Mouse (Mus musculus) forebrain, embryonic 15.5 days (tissue): ENCODE measurements at regions not wholly inside any gene's neighbourhood (a gene's known extent, or its start where the extent isn't known, plus 50 kb on each side); places are given as distances from the start of the nearest gene placed in this dataset.

ENCODE experiments used
- ATAC-seq: fragments of 200-750 bp; cut with Nextera tagmentation; replicated peaks from 2 replicates; pipeline ENCODE4 v1.8.0; 2017; ENCODE audit warnings: mild to moderate bottlenecking, moderate TSS enrichment, moderate library complexity
- H3K27ac ChIP-seq: fragments of 300-500 bp; sonication (generic); replicated peaks from 2 replicates; pipeline ENCODE4 v1.5.1; 2015; ENCODE audit warnings: mild to moderate bottlenecking, inconsistent platforms
- H3K27me3 ChIP-seq: fragments of 300-500 bp; sonication (generic); 2 replicates; pipeline ENCODE4 v1.6.1; 2015; ENCODE audit warnings: inconsistent platforms
- H3K36me3 ChIP-seq: fragments of 300-500 bp; sonication (generic); 2 replicates; pipeline ENCODE4 v1.6.1; 2015; ENCODE audit warnings: mild to moderate bottlenecking, inconsistent platforms
- H3K4me1 ChIP-seq: fragments of 300-500 bp; sonication (generic); 2 replicates; pipeline ENCODE4 v1.6.1; 2015; ENCODE audit warnings: inconsistent platforms
- H3K4me2 ChIP-seq: fragments of 300-500 bp; sonication (generic); replicated peaks from 2 replicates; pipeline ENCODE4 v1.6.1; 2015; ENCODE audit warnings: mild to moderate bottlenecking, inconsistent platforms
- H3K4me3 ChIP-seq: fragments of 300-500 bp; sonication (generic); 2 replicates; pipeline ENCODE4 v1.5.1; 2015; ENCODE audit warnings: mild to moderate bottlenecking, inconsistent platforms
- H3K9ac ChIP-seq: fragments of 300-500 bp; sonication (generic); replicated peaks from 2 replicates; pipeline ENCODE4 v1.6.1; 2015; ENCODE audit warnings: mild to moderate bottlenecking, inconsistent platforms
- H3K9me3 ChIP-seq: fragments of 300-500 bp; sonication (generic); 2 replicates; pipeline ENCODE4 v1.6.1; 2016; ENCODE audit warnings: inconsistent platforms
- WGBS: fragments of 180-500 bp; shearing (Covaris S2); methylation state at CpG from one replicate; pipeline ENCODE4 v1.1.7; 2015; ENCODE audit warnings: mixed read lengths; 5-methylcytosine and 5-hydroxymethylcytosine counted together

- ATAC-seq: peak; percentile 94
- no peak overlapping the region for H3K4me3 ChIP-seq
- no peak overlapping the region for H3K9ac ChIP-seq
- H3K27ac ChIP-seq: no peak overlapping the region; the same call in 1 of the 2 replicates
- H3K4me1 ChIP-seq: no peaks in the 10 kb centered on the region
- H3K36me3 ChIP-seq: no peaks in the 10 kb centered on the region
- H3K27me3 ChIP-seq: no peaks in the 10 kb centered on the region
- no peak overlapping the region for H3K4me2 ChIP-seq
- H3K9me3 ChIP-seq: no peaks in the 10 kb centered on the region
These were observed 114.3 kb downstream of the Ldoc1 start for GRCm38 (mm10) chrX:61823604-61824003.

GRCm38 (mm10) chrX:61824330-61824729 lies 115.0 kb downstream of the Ldoc1 start:
- no peak overlapping the region for H3K9ac ChIP-seq
- H3K36me3 ChIP-seq: no peaks in the 10 kb centered on the region
- no peak overlapping the region for H3K27ac ChIP-seq
- no peaks in the 10 kb centered on the region for H3K9me3 ChIP-seq
- H3K4me1 ChIP-seq: no peaks in the 10 kb centered on the region
- H3K4me2 ChIP-seq: no peak overlapping the region
- H3K27me3 ChIP-seq: no peaks in the 10 kb centered on the region
- no peak for ATAC-seq
- 46% methylated on average over 2 of the region's 2 CpGs for WGBS
- H3K4me3 ChIP-seq: no peak overlapping the region
